Mouse (Mus musculus) heart, embryonic 14.5 days (tissue): ENCODE measurements around the gene Reps2. TPM values are rescaled to one million over a fixed set of nuclear protein-coding genes. Genes with fewer than 3 reads are reported as not detected.

Source experiments
- ATAC-seq: fragments of 200-750 bp; cut with Nextera tagmentation; 2 replicates; pipeline ENCODE4 v1.8.0; 2017; ENCODE audit warnings: low read depth, moderate TSS enrichment; ENCODE audit not compliant: insufficient number of reproducible peaks, insufficient read depth, low FRiP score
- H3K27ac ChIP-seq, 2 experiments: fragments of 200-500 bp in 1 of 2; fragments of 300-500 bp in 1 of 2; sonication (generic) in 1 of 2; replicated peaks in 1 of 2; 2 replicates each; pipeline ENCODE4 v1.5.1; 2012 to 2014; ENCODE audit warnings: low read depth in 2 of 2, low read length in 2 of 2, control low read depth in 1 of 2, mild to moderate bottlenecking in 1 of 2, mixed read lengths in 1 of 2; ENCODE audit not compliant: control insufficient read depth in 1 of 2, insufficient read depth in 1 of 2
- H3K27me3 ChIP-seq: fragments of 300-500 bp; sonication (generic); 2 replicates; pipeline ENCODE4 v1.6.1; 2014; ENCODE audit warnings: mild to moderate bottlenecking, low read length, control low read depth; ENCODE audit not compliant: control insufficient read depth, insufficient read depth
- H3K36me3 ChIP-seq: fragments of 300-500 bp; sonication (generic); 2 replicates; pipeline ENCODE4 v1.6.1; 2014; ENCODE audit warnings: mild to moderate bottlenecking, control low read depth, low read length, mixed read lengths; ENCODE audit not compliant: control insufficient read depth, insufficient read depth
- H3K4me1 ChIP-seq, 2 experiments: fragments of 200-500 bp in 1 of 2; fragments of 300-500 bp in 1 of 2; sonication (generic) in 1 of 2; 2 replicates each; pipeline ENCODE4 v1.6.1; 2012 to 2014; ENCODE audit warnings: low read length in 2 of 2, control low read depth in 1 of 2, mixed read lengths in 1 of 2; ENCODE audit not compliant: control insufficient read depth in 2 of 2, insufficient read depth in 2 of 2
- H3K4me2 ChIP-seq: fragments of 300-500 bp; sonication (generic); 2 replicates; pipeline ENCODE4 v1.6.1; 2014; ENCODE audit warnings: mild to moderate bottlenecking, low read length
- H3K4me3 ChIP-seq, 2 experiments: fragments of 200-500 bp in 1 of 2; fragments of 300-500 bp in 1 of 2; sonication (generic) in 1 of 2; 2 replicates each; pipeline ENCODE4 v1.5.1; 2012 to 2014; ENCODE audit warnings: low read length in 2 of 2, mild to moderate bottlenecking in 2 of 2, control low read depth in 1 of 2, low read depth in 1 of 2, moderate library complexity in 1 of 2; ENCODE audit not compliant: control insufficient read depth in 1 of 2, insufficient read depth in 1 of 2
- H3K9ac ChIP-seq: fragments of 300-500 bp; sonication (generic); 2 replicates; pipeline ENCODE4 v1.6.1; 2014; ENCODE audit warnings: mild to moderate bottlenecking, low read length
- H3K9me3 ChIP-seq: fragments of 300-500 bp; sonication (generic); 2 replicates; pipeline ENCODE4 v1.6.1; 2016; ENCODE audit warnings: low read length, control low read depth; ENCODE audit not compliant: control insufficient read depth
- WGBS: fragments of 180-500 bp; shearing (Covaris S2); extraction: QIAGEN DNeasy Blood & Tissue Kit; methylation state at CpG from one replicate; pipeline ENCODE4 v1.1.7; 2014; 5-methylcytosine and 5-hydroxymethylcytosine counted together
- polyA plus RNA-seq: library from polyadenylated mRNA; unstranded; fragments of >200 nt; fragmentation: Nextera tagmentation; extraction: Ambion mirVana; gene quantifications from 2 replicates; pipeline ENCODE4 v1.2.1, GENCODE M21; 2014

Reps2 gene
- polyA plus RNA-seq, 1 experiment from 2014 or later: 0.57 TPM

GRCm38 (mm10) chrX:162521831-162522514, 121.5 kb downstream of the Reps2 start:
- 66% methylated on average over 9 of the region's 9 CpGs for WGBS
- ATAC-seq: no peak
- H3K9me3 ChIP-seq: no peaks in the 10 kb centered on the region
- H3K36me3 ChIP-seq: no peaks in the 10 kb centered on the region
- H3K4me3 ChIP-seq: no peak overlapping the region
- H3K4me1 ChIP-seq: no peaks in the 10 kb centered on the region
- no peak overlapping the region for H3K27ac ChIP-seq
- H3K27me3 ChIP-seq: no peaks in the 10 kb centered on the region
- no peak overlapping the region for H3K4me2 ChIP-seq
- H3K9ac ChIP-seq: no peak overlapping the region

- H3K4me3 ChIP-seq: no peak overlapping the region
- no peak overlapping the region for H3K9ac ChIP-seq
- H3K27ac ChIP-seq: no peak overlapping the region
- no peak overlapping the region for H3K4me2 ChIP-seq
- H3K9me3 ChIP-seq: no peaks in the 10 kb centered on the region
- no peaks in the 10 kb centered on the region for H3K36me3 ChIP-seq
- ATAC-seq: no peak
- 63% methylated on average over 4 of the region's 4 CpGs for WGBS
- H3K4me1 ChIP-seq: no peaks in the 10 kb centered on the region
- no peaks in the 10 kb centered on the region for H3K27me3 ChIP-seq
Measured at GRCm38 (mm10) chrX:162521197-162521596, 122.3 kb downstream of the Reps2 start.

- Histone ChIP-seq H3K9me3 (no peaks in the 10 kb centered on the region), H3K36me3 (no peaks in the 10 kb centered on the region), H3K4me3 (no peak overlapping the region), H3K27ac (no peak overlapping the region), H3K4me2 (no peak overlapping the region), H3K27me3 (no peaks in the 10 kb centered on the region), H3K4me1 (no peaks in the 10 kb centered on the region), H3K9ac (no peak overlapping the region)
- 34% methylated on average over 2 of the region's 2 CpGs for WGBS
- ATAC-seq: no peak
Measured at GRCm38 (mm10) chrX:162520374-162520773, 123.1 kb downstream of the Reps2 start.

GRCm38 (mm10) chrX:162510426-162510980, 132.9 kb downstream of the Reps2 start:
- Histone ChIP-seq H3K27ac (no peak overlapping the region), H3K4me1 (no peaks in the 10 kb centered on the region), H3K27me3 (no peaks in the 10 kb centered on the region), H3K9ac (no peak overlapping the region), H3K4me2 (no peak overlapping the region), H3K9me3 (no peaks in the 10 kb centered on the region), H3K4me3 (no peak overlapping the region), H3K36me3 (no peaks in the 10 kb centered on the region)
- no peak for ATAC-seq
- WGBS: 53% methylated on average over 2 of the region's 2 CpGs

- Histone ChIP-seq H3K27me3 (no peaks in the 10 kb centered on the region), H3K4me2 (no peak overlapping the region), H3K27ac (no peak overlapping the region), H3K9me3 (no peaks in the 10 kb centered on the region), H3K36me3 (no peaks in the 10 kb centered on the region), H3K4me3 (no peak overlapping the region), H3K4me1 (no peaks in the 10 kb centered on the region), H3K9ac (no peak overlapping the region)
- ATAC-seq: no peak
- 44% methylated on average over 2 of the region's 2 CpGs for WGBS
Measured at GRCm38 (mm10) chrX:162505186-162505585, 138.3 kb downstream of the Reps2 start.

GRCm38 (mm10) chrX:162503436-162503835, 140.0 kb downstream of the Reps2 start:
- Histone ChIP-seq H3K9ac (no peak overlapping the region), H3K27ac (no peak overlapping the region), H3K27me3 (no peaks in the 10 kb centered on the region), H3K4me3 (no peak overlapping the region), H3K4me2 (no peak overlapping the region), H3K36me3 (no peaks in the 10 kb centered on the region), H3K9me3 (no peaks in the 10 kb centered on the region), H3K4me1 (no peaks in the 10 kb centered on the region)
- 31% methylated on average over 2 of the region's 2 CpGs for WGBS
- no peak for ATAC-seq

GRCm38 (mm10) chrX:162500962-162501361, 142.5 kb downstream of the Reps2 start:
- Histone ChIP-seq H3K27ac (no peak overlapping the region), H3K4me2 (no peak overlapping the region), H3K27me3 (no peaks in the 10 kb centered on the region), H3K4me3 (no peak overlapping the region), H3K4me1 (no peaks in the 10 kb centered on the region), H3K9ac (no peak overlapping the region), H3K36me3 (no peaks in the 10 kb centered on the region), H3K9me3 (no peaks in the 10 kb centered on the region)
- WGBS: 67% methylated on average over 3 of the region's 3 CpGs
- no peak for ATAC-seq

GRCm38 (mm10) chrX:162496485-162496884, 147.0 kb downstream of the Reps2 start:
- Histone ChIP-seq H3K4me3 (no peak overlapping the region), H3K9ac (no peak overlapping the region), H3K4me2 (no peak overlapping the region), H3K27me3 (no peaks in the 10 kb centered on the region), H3K27ac (no peak overlapping the region), H3K36me3 (no peaks in the 10 kb centered on the region), H3K9me3 (no peaks in the 10 kb centered on the region), H3K4me1 (no peaks in the 10 kb centered on the region)
- ATAC-seq: no peak
- WGBS: 54% methylated on average over 2 of the region's 2 CpGs
